Mouse (Mus musculus): Measurements from ENCODE around the gene Astl. TPM values are rescaled to one million over a fixed set of nuclear protein-coding genes. Genes with fewer than 3 reads are reported as not detected.

Gene Astl
- polyA plus RNA-seq, 2 experiments, result 0.04 to 0.40 TPM

DNA sequence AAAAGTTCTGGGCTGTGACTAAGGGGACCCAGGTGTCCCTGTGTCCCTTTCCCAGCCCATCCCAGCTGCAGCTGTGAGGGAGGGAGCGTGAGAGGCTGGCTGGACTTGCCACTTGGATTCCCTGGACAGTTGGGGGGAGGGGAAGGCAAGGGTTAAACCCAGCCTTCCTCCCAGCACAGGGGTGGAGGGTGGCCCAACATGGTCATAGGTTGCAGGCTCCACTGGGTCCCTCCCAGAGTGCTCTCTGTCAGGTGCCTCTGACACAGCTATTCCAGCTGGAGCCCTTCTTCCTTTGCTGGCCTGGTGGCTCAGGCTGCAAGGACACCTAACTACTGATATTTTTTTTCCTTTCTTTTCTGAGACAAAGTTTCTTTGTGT is 33.0 kb downstream of the Astl start:
- no peak for DNase-seq (ENCODE audit: low spot score)
- no peak for TF ChIP-seq POLR2A (IDR thresholded peaks at IDR 0.05; ENCODE audit: borderline replicate concordance, extremely low read depth, insufficient read depth, insufficient read length)

DNA sequence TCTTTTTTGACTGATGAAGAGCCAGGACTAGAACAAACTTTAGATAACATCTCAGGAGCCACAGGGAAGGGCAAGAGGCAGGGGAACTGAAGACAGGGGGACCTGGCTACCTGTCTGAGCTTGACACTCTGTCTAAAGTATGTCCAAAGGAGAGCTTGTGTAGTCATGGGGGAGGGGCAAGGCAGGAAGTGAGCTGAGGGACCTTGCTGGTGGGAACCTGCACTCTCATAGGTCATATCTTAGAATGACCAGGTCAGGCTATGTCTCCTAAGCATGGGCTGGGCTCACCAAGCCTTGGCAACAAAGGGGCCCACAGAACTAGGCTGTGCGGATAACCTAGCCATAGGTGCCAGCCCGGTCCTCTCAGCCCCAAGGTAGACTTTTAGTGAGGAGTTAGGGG is 33.6 kb downstream of the Astl start:
- no peak for TF ChIP-seq POLR2A (IDR thresholded peaks at IDR 0.05; ENCODE audit: borderline replicate concordance, extremely low read depth, insufficient read depth, insufficient read length)
- Histone ChIP-seq H3K27me3 (ENCODE audit: control insufficient read depth, insufficient read depth, low read length) (no peaks in the 10 kb centered on the region), H3K4me2 (replicated peaks; ENCODE audit: low read depth, low read length, severe bottlenecking) (no peak overlapping the region), H3K4me1 (ENCODE audit: control insufficient read depth, insufficient read depth, low read length) (no peaks in the 10 kb centered on the region), H3K4me3 (replicated peaks; ENCODE audit: low read length) (no peak overlapping the region), H3K27ac (replicated peaks; ENCODE audit: low read depth, low read length) (no peak overlapping the region), H3K9ac (ENCODE audit: low read depth, low read length, severe bottlenecking) (no peak overlapping the region), H3K36me3 (ENCODE audit: control insufficient read depth, insufficient read depth, low read length) (no peaks in the 10 kb centered on the region), H3K9me3 (ENCODE audit: control insufficient read depth, low read length) (no peaks in the 10 kb centered on the region)
- WGBS, result 87% methylated on average over 2 of the region's 2 CpGs
- DNase-seq (ENCODE audit: low spot score) (no peak), ATAC-seq (ENCODE audit: low FRiP score, low read depth) (no peak)

More for the DNA sequence above, 33.0 kb downstream of the Astl start:
- WGBS, result 89% methylated on average over 1 of the region's 1 CpGs
- H3K9me3 ChIP-seq (ENCODE audit: control insufficient read depth, low read length), result no peaks in the 10 kb centered on the region
- no peak overlapping the region for H3K4me2 ChIP-seq (replicated peaks; ENCODE audit: low read depth, low read length, severe bottlenecking)
- peaks cover 1% of the 10 kb centered on the region; the same call in 1 of the 2 replicates for H3K27me3 ChIP-seq (ENCODE audit: control insufficient read depth, insufficient read depth, low read length)
- no peak overlapping the region for H3K4me3 ChIP-seq (replicated peaks; ENCODE audit: low read length)
- H3K4me1 ChIP-seq (ENCODE audit: control insufficient read depth, insufficient read depth, low read length), result no peaks in the 10 kb centered on the region
- ATAC-seq (ENCODE audit: low FRiP score, low read depth), result no peak
- H3K36me3 ChIP-seq (ENCODE audit: control insufficient read depth, insufficient read depth, low read length), result no peaks in the 10 kb centered on the region
- no peak overlapping the region for H3K27ac ChIP-seq (replicated peaks; ENCODE audit: low read depth, low read length)
- H3K9ac ChIP-seq (ENCODE audit: low read depth, low read length, severe bottlenecking), result no peak overlapping the region

DNA sequence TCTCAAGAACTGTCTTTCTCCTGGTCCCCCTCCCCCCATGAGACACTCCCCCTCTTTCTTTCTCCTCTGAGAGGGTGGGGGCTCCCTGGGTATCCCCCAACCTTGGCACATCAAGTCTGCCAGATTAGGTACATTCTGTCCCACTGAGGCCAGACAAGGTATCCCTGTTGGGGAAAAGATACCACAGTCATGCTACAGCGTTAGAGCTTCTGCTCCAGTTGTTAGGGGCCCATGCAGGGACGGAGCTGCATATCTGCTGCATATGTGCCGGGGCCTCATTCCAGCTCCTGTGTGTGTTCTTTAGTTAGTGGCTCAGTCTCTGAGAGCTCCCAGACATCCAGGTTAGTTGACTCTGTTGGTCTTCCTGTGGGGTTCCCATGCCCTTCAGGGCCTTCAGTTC is 35.7 kb downstream of the Astl start:
- 81% methylated on average over 3 of the region's 3 CpGs for WGBS
- Histone ChIP-seq H3K27me3 (ENCODE audit: control insufficient read depth, insufficient read depth, low read length) (no peaks in the 10 kb centered on the region), H3K4me2 (replicated peaks; ENCODE audit: low read depth, low read length, severe bottlenecking) (no peak overlapping the region), H3K9ac (ENCODE audit: low read depth, low read length, severe bottlenecking) (no peak overlapping the region), H3K4me1 (ENCODE audit: control insufficient read depth, insufficient read depth, low read length) (no peaks in the 10 kb centered on the region), H3K4me3 (replicated peaks; ENCODE audit: low read length) (no peak overlapping the region), H3K36me3 (ENCODE audit: control insufficient read depth, insufficient read depth, low read length) (no peaks in the 10 kb centered on the region), H3K27ac (replicated peaks; ENCODE audit: low read depth, low read length) (no peak overlapping the region), H3K9me3 (ENCODE audit: control insufficient read depth, low read length) (no peaks in the 10 kb centered on the region)
- no peak for TF ChIP-seq POLR2A (IDR thresholded peaks at IDR 0.05; ENCODE audit: borderline replicate concordance, extremely low read depth, insufficient read depth, insufficient read length)
- DNase-seq (ENCODE audit: low spot score), result no peak
- no peak for ATAC-seq (ENCODE audit: low FRiP score, low read depth)

DNA sequence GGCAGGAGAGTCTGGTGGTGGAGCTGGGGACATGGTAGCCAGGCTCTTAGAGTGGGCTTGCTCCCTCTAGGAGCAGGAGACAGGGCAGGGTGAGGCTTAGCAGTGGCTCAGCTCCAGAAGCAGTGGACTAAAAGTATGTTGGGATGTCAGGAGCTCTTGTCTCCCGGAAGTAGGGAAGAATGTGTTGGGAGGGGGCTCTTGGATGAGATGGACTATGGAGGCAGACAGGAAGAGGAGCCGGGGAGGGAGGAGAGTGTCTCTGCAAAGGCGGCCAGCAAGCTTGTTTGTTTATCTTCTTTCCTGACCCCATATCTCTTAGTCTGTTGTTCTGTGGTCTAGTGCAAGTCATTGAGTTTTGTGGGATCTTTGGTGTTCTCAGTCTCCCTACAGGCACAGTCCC is 36.6 kb downstream of the Astl start:
- H3K4me1 ChIP-seq (ENCODE audit: control insufficient read depth, insufficient read depth, low read length), result no peaks in the 10 kb centered on the region
- no peak for DNase-seq (ENCODE audit: low spot score)
- 56% methylated on average over 3 of the region's 3 CpGs for WGBS
- no peak overlapping the region for H3K27ac ChIP-seq (replicated peaks; ENCODE audit: low read depth, low read length)
- H3K4me3 ChIP-seq (replicated peaks; ENCODE audit: low read length), result no peak overlapping the region
- H3K9me3 ChIP-seq (ENCODE audit: control insufficient read depth, low read length), result no peaks in the 10 kb centered on the region
- H3K4me2 ChIP-seq (replicated peaks; ENCODE audit: low read depth, low read length, severe bottlenecking), result no peak overlapping the region
- no peak for TF ChIP-seq POLR2A (IDR thresholded peaks at IDR 0.05; ENCODE audit: borderline replicate concordance, extremely low read depth, insufficient read depth, insufficient read length)
- no peaks in the 10 kb centered on the region for H3K27me3 ChIP-seq (ENCODE audit: control insufficient read depth, insufficient read depth, low read length)
- H3K36me3 ChIP-seq (ENCODE audit: control insufficient read depth, insufficient read depth, low read length), result no peaks in the 10 kb centered on the region
- no peak overlapping the region for H3K9ac ChIP-seq (ENCODE audit: low read depth, low read length, severe bottlenecking)
- ATAC-seq (ENCODE audit: low FRiP score, low read depth), result no peak

DNA sequence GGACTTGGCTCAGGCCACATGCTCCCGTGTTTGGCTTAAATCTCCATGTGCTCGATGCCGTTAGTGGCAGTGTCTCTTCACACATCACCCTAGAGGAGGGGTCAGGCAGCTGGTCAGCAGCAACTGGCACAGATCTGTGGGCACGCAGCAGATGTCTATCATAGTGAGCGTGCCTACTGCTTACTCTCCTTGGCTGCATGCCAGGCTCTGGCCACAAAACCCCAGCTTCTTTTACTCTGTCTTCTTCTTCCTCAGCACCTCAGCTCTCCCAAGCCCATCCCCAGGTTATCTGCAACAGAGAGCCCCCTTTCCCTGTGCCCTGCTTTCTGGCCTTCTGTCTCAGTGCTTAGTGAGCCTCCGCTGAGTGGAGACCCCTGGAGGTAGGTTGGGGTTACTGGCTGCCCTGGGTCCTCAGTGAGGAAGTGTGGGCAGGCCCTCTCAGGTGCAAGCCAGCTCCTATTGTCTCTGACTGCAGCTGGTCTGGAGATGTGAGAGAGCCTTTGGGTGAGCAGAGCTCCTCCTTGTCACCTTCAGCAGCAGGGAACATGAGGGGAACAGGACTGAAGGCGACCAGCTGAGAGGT is 37.4 kb downstream of the Astl start:
- Histone ChIP-seq H3K4me3 (replicated peaks; ENCODE audit: low read length) (no peak overlapping the region), H3K9me3 (ENCODE audit: control insufficient read depth, low read length) (no peaks in the 10 kb centered on the region), H3K27ac (replicated peaks; ENCODE audit: low read depth, low read length) (no peak overlapping the region), H3K9ac (ENCODE audit: low read depth, low read length, severe bottlenecking) (no peak overlapping the region), H3K27me3 (ENCODE audit: control insufficient read depth, insufficient read depth, low read length) (no peaks in the 10 kb centered on the region), H3K4me2 (replicated peaks; ENCODE audit: low read depth, low read length, severe bottlenecking) (no peak overlapping the region), H3K4me1 (ENCODE audit: control insufficient read depth, insufficient read depth, low read length) (no peaks in the 10 kb centered on the region), H3K36me3 (ENCODE audit: control insufficient read depth, insufficient read depth, low read length) (no peaks in the 10 kb centered on the region)
- 52% methylated on average over 7 of the region's 7 CpGs for WGBS
- DNase-seq (ENCODE audit: low spot score) (no peak), ATAC-seq (ENCODE audit: low FRiP score, low read depth) (no peak)
- TF ChIP-seq POLR2A (IDR thresholded peaks at IDR 0.05; ENCODE audit: borderline replicate concordance, extremely low read depth, insufficient read depth, insufficient read length), result no peak

Measured in limb, embryonic 14.5 days (tissue).